Mouse (Mus musculus) hindbrain, embryonic 11.5 days (tissue): Measurements from ENCODE around the gene L3mbtl1. TPM values are rescaled to one million over a fixed set of nuclear protein-coding genes. Genes with fewer than 3 reads are reported as not detected.

ENCODE experiments used
- ATAC-seq: fragments of 200-750 bp; cut with Nextera tagmentation; 2 replicates; pipeline ENCODE4 v1.8.0; 2017; ENCODE audit warnings: mild to moderate bottlenecking, moderate TSS enrichment, moderate library complexity; ENCODE audit not compliant: low FRiP score
- DNase-seq: peaks from one replicate; pipeline ENCODE4 v3.0.0-alpha.2; 2015; ENCODE audit warnings: low spot score
- H3K27ac ChIP-seq: fragments of 300-500 bp; sonication (generic); 2 replicates; pipeline ENCODE4 v1.5.1; 2014; ENCODE audit warnings: mild to moderate bottlenecking, low read depth, low read length
- H3K27me3 ChIP-seq: fragments of 300-500 bp; sonication (generic); 2 replicates; pipeline ENCODE4 v1.6.1; 2014; ENCODE audit warnings: mild to moderate bottlenecking, low read length, moderate library complexity, mixed read lengths; ENCODE audit not compliant: control insufficient read depth, insufficient read depth
- H3K36me3 ChIP-seq: fragments of 300-500 bp; sonication (generic); 2 replicates; pipeline ENCODE4 v1.6.1; 2014; ENCODE audit warnings: mild to moderate bottlenecking, low read length, moderate library complexity, mixed read lengths; ENCODE audit not compliant: control insufficient read depth, insufficient read depth
- H3K4me1 ChIP-seq: fragments of 300-500 bp; sonication (generic); replicated peaks from 2 replicates; pipeline ENCODE4 v1.6.1; 2014; ENCODE audit warnings: low read length, mixed read lengths; ENCODE audit not compliant: control insufficient read depth, insufficient read depth
- H3K4me2 ChIP-seq: fragments of 300-500 bp; sonication (generic); replicated peaks from 2 replicates; pipeline ENCODE4 v1.6.1; 2014; ENCODE audit warnings: mild to moderate bottlenecking, low read depth, low read length
- H3K4me3 ChIP-seq: fragments of 300-500 bp; sonication (generic); 2 replicates; pipeline ENCODE4 v1.5.1; 2014; ENCODE audit warnings: low read depth, low read length
- H3K9ac ChIP-seq: fragments of 300-500 bp; sonication (generic); 2 replicates; pipeline ENCODE4 v1.6.1; 2014; ENCODE audit warnings: low read depth, low read length
- H3K9me3 ChIP-seq: fragments of 300-500 bp; sonication (generic); 2 replicates; pipeline ENCODE4 v1.6.1; 2016; ENCODE audit warnings: low read length; ENCODE audit not compliant: control insufficient read depth
- WGBS: fragments of 180-500 bp; shearing (Covaris S2); extraction: QIAGEN DNeasy Blood & Tissue Kit; methylation state at CpG from one replicate; pipeline ENCODE4 v1.1.7; 2014; 5-methylcytosine and 5-hydroxymethylcytosine counted together
- polyA plus RNA-seq: library from polyadenylated mRNA; unstranded; fragments of >200 nt; fragmentation: Nextera tagmentation; extraction: Ambion mirVana; gene quantifications from 2 replicates; pipeline ENCODE4 v1.2.1, GENCODE M21; 2014

L3mbtl1 gene
- polyA plus RNA-seq, 1 experiment from 2014 or later: 0.45 TPM

GRCm38 (mm10) chr2:162956843-162957242, 13.6 kb downstream of the L3mbtl1 start:
- Histone ChIP-seq H3K4me3 (no peak overlapping the region), H3K36me3 (no peaks in the 10 kb centered on the region), H3K4me1 (no peaks in the 10 kb centered on the region), H3K27me3 (no peaks in the 10 kb centered on the region), H3K9ac (no peak overlapping the region), H3K9me3 (no peaks in the 10 kb centered on the region), H3K4me2 (no peak overlapping the region), H3K27ac (no peak overlapping the region)
- ATAC-seq: no peak
- DNase-seq: no peak
- 91% methylated on average over 2 of the region's 2 CpGs for WGBS

- H3K4me2 ChIP-seq: no peak overlapping the region
- no peak overlapping the region for H3K9ac ChIP-seq
- WGBS: 71% methylated on average over 9 of the region's 10 CpGs
- H3K27me3 ChIP-seq: no peaks in the 10 kb centered on the region
- H3K9me3 ChIP-seq: no peaks in the 10 kb centered on the region
- no peak for DNase-seq
- no peak for ATAC-seq
- no peaks in the 10 kb centered on the region for H3K4me1 ChIP-seq
- H3K27ac ChIP-seq: no peak overlapping the region
- H3K4me3 ChIP-seq: no peak overlapping the region
- H3K36me3 ChIP-seq: no peaks in the 10 kb centered on the region
These were observed 18.0 kb downstream of the L3mbtl1 start for GRCm38 (mm10) chr2:162961321-162961720.

- Histone ChIP-seq H3K4me3 (no peak overlapping the region), H3K4me2 (no peak overlapping the region), H3K9me3 (no peaks in the 10 kb centered on the region), H3K27me3 (no peaks in the 10 kb centered on the region), H3K4me1 (no peaks in the 10 kb centered on the region), H3K36me3 (no peaks in the 10 kb centered on the region), H3K9ac (no peak overlapping the region), H3K27ac (no peak overlapping the region)
- 97% methylated on average over 2 of the region's 2 CpGs for WGBS
- ATAC-seq: no peak
- DNase-seq: no peak
These were observed 23.5 kb downstream of the L3mbtl1 start for GRCm38 (mm10) chr2:162966734-162967133.

GRCm38 (mm10) chr2:162968357-162968756, 25.1 kb downstream of the L3mbtl1 start:
- 10% methylated on average over 5 of the region's 5 CpGs for WGBS
- ATAC-seq: peak; percentile 43; the same call in 1 of the 2 replicates
- peak; percentile 75 for DNase-seq

GRCm38 (mm10) chr2:162969101-162969500, 25.8 kb downstream of the L3mbtl1 start:
- Histone ChIP-seq H3K9ac (no peak overlapping the region), H3K4me1 (no peaks in the 10 kb centered on the region), H3K27me3 (no peaks in the 10 kb centered on the region), H3K4me2 (no peak overlapping the region), H3K9me3 (no peaks in the 10 kb centered on the region), H3K27ac (no peak overlapping the region), H3K36me3 (no peaks in the 10 kb centered on the region), H3K4me3 (no peak overlapping the region)
- WGBS: 75% methylated on average over 3 of the region's 3 CpGs
- ATAC-seq (no peak), DNase-seq (no peak)

More at GRCm38 (mm10) chr2:162968357-162968756, 25.1 kb downstream of the L3mbtl1 start:
- Histone ChIP-seq H3K4me3 (no peak overlapping the region), H3K36me3 (no peaks in the 10 kb centered on the region), H3K4me2 (no peak overlapping the region), H3K4me1 (no peaks in the 10 kb centered on the region), H3K9me3 (no peaks in the 10 kb centered on the region), H3K9ac (no peak overlapping the region), H3K27ac (no peak overlapping the region), H3K27me3 (no peaks in the 10 kb centered on the region)

- Histone ChIP-seq H3K27ac (no peak overlapping the region), H3K27me3 (no peaks in the 10 kb centered on the region), H3K4me2 (no peak overlapping the region), H3K9ac (no peak overlapping the region), H3K4me3 (no peak overlapping the region), H3K4me1 (no peaks in the 10 kb centered on the region; the same call in 1 of the 2 replicates), H3K36me3 (no peaks in the 10 kb centered on the region), H3K9me3 (no peaks in the 10 kb centered on the region)
- 84% methylated on average over 6 of the region's 6 CpGs for whole genome bisulfite sequencing
- ATAC-seq (no peak), DNase-seq (no peak)
These were observed 27.6 kb downstream of the L3mbtl1 start for GRCm38 (mm10) chr2:162970896-162971295.

GRCm38 (mm10) chr2:162972752-162973151, 29.5 kb downstream of the L3mbtl1 start:
- WGBS: 53% methylated on average over 7 of the region's 7 CpGs
- no peak overlapping the region for H3K9ac ChIP-seq
- no peaks in the 10 kb centered on the region; the same call in 1 of the 2 replicates for H3K4me1 ChIP-seq
- H3K4me3 ChIP-seq: no peak overlapping the region
- H3K36me3 ChIP-seq: no peaks in the 10 kb centered on the region
- H3K27me3 ChIP-seq: no peaks in the 10 kb centered on the region
- H3K4me2 ChIP-seq: no peak overlapping the region
- DNase-seq (no peak), ATAC-seq (no peak)
- H3K27ac ChIP-seq: no peak overlapping the region
- no peaks in the 10 kb centered on the region for H3K9me3 ChIP-seq

GRCm38 (mm10) chr2:162973206-162973605, 29.9 kb downstream of the L3mbtl1 start:
- no peak for ATAC-seq
- Histone ChIP-seq H3K9me3 (no peaks in the 10 kb centered on the region), H3K4me1 (no peaks in the 10 kb centered on the region; the same call in 1 of the 2 replicates), H3K36me3 (no peaks in the 10 kb centered on the region), H3K27ac (no peak overlapping the region), H3K27me3 (no peaks in the 10 kb centered on the region), H3K9ac (no peak overlapping the region), H3K4me3 (no peak overlapping the region), H3K4me2 (no peak overlapping the region)
- WGBS: 68% methylated on average over 5 of the region's 5 CpGs
- DNase-seq: no peak

GRCm38 (mm10) chr2:162973637-162974036, 30.4 kb downstream of the L3mbtl1 start:
- WGBS: 13% methylated on average over 11 of the region's 11 CpGs
- no peak overlapping the region for H3K4me3 ChIP-seq
- H3K4me2 ChIP-seq: 0 out of 2 replicates have a peak overlapping the region, but pooled peaks have one; percentile 1
- ATAC-seq (0 out of 2 replicates have a peak, but pooled peaks have one; percentile 55), DNase-seq (peak; percentile 45)
- H3K36me3 ChIP-seq: no peaks in the 10 kb centered on the region
- no peaks in the 10 kb centered on the region for H3K27me3 ChIP-seq
- H3K27ac ChIP-seq: peak overlapping the region; percentile 40; the same call in 1 of the 2 replicates
- no peaks in the 10 kb centered on the region for H3K9me3 ChIP-seq
- H3K4me1 ChIP-seq: no peaks in the 10 kb centered on the region; the same call in 1 of the 2 replicates
- H3K9ac ChIP-seq: no peak overlapping the region
